Mouse (Mus musculus) kidney, embryonic 14.5 days (tissue): ENCODE data around the gene Sft2d1. TPM values are rescaled to one million over a fixed set of nuclear protein-coding genes. Genes with fewer than 3 reads are reported as not detected.

ENCODE experiments used
- ATAC-seq: fragments of 200-750 bp; cut with Nextera tagmentation; 2 replicates; pipeline ENCODE4 v1.8.0; 2017; ENCODE audit warnings: moderate number of reproducible peaks, mild to moderate bottlenecking, moderate TSS enrichment, moderate library complexity; ENCODE audit not compliant: low FRiP score, low TSS enrichment
- H3K27ac ChIP-seq: fragments of 300-500 bp; sonication (generic); 2 replicates; pipeline ENCODE4 v1.5.1; 2014; ENCODE audit warnings: low read depth, mild to moderate bottlenecking, low read length, moderate library complexity, mixed read lengths
- H3K27me3 ChIP-seq: fragments of 300-500 bp; sonication (generic); 2 replicates; pipeline ENCODE4 v1.6.1; 2014; ENCODE audit warnings: mild to moderate bottlenecking, low read length; ENCODE audit not compliant: control insufficient read depth, insufficient read depth
- H3K36me3 ChIP-seq: fragments of 300-500 bp; sonication (generic); 2 replicates; pipeline ENCODE4 v1.6.1; 2014; ENCODE audit warnings: low read length, mixed read lengths; ENCODE audit not compliant: control insufficient read depth, insufficient read depth
- H3K4me1 ChIP-seq: fragments of 300-500 bp; sonication (generic); 2 replicates; pipeline ENCODE4 v1.6.1; 2014; ENCODE audit warnings: low read length, mixed read lengths; ENCODE audit not compliant: control insufficient read depth, insufficient read depth
- H3K4me2 ChIP-seq: fragments of 300-500 bp; sonication (generic); replicated peaks from 2 replicates; pipeline ENCODE4 v1.6.1; 2014; ENCODE audit warnings: low read depth, mild to moderate bottlenecking, low read length
- H3K4me3 ChIP-seq: fragments of 300-500 bp; sonication (generic); 2 replicates; pipeline ENCODE4 v1.5.1; 2014; ENCODE audit warnings: mild to moderate bottlenecking, low read length
- H3K9ac ChIP-seq: fragments of 300-500 bp; sonication (generic); 2 replicates; pipeline ENCODE4 v1.6.1; 2014; ENCODE audit warnings: low read depth, mild to moderate bottlenecking, low read length, moderate library complexity
- H3K9me3 ChIP-seq: fragments of 300-500 bp; sonication (generic); 2 replicates; pipeline ENCODE4 v1.6.1; 2016; ENCODE audit warnings: low read length; ENCODE audit not compliant: control insufficient read depth
- WGBS: fragments of 180-500 bp; shearing (Covaris S2); extraction: QIAGEN DNeasy Blood & Tissue Kit; methylation state at CpG from one replicate; pipeline ENCODE4 v1.1.7; 2014; 5-methylcytosine and 5-hydroxymethylcytosine counted together
- polyA plus RNA-seq: library from polyadenylated mRNA; unstranded; fragments of >200 nt; fragmentation: Nextera tagmentation; extraction: Ambion mirVana; gene quantifications from 2 replicates; pipeline ENCODE4 v1.2.1, GENCODE M21; 2014

The Sft2d1 gene
- polyA plus RNA-seq, 1 experiment from 2014 or later, result 68.2 TPM

DNA sequence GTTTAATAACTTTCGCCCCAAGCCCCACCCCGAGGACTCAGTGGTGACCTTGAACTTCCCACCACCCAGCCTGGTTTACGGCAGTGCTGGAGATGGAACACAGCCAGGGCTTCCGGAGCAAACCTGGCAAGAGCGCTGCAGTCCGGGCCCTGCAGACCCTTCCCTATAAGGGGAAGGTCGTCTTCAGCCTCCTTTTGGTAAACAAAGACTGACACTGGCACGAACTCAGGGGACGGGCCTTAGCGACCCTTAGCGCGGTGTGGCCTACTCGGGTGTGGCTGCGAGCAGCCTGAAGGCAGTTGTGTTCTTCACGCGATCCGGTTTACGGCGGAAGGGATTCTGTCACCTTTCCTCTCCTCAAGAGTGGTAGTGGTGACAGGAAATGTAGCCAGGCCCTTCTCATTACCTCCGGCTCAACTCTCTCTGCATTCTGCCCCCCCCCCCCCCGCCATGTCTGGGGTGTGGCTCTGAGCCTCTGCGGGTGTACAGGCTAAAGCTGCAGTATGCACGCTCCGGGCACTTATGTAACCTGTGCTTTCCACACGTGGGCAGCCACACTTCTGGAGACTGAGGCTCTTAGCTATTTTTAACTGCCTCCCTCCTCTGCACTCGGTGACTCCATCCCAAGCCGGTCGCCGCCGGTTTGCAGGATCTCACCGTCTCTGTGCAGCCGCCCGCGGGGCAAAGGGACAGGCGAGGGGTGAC is 27.9 kb upstream of the Sft2d1 start, which contains the start of gene Mpc1:
TSS of gene Mpc1 (plus strand) at position 84 of the 705 bp plus-strand sequence.
- Histone ChIP-seq H3K9me3 (no peaks in the 10 kb centered on the region), H3K4me3 (peak within 1 kb of the TSS; percentile 90), H3K4me1 (peaks cover 8% of the 10 kb centered on the region; the same call in 1 of the 2 replicates), H3K27me3 (no peaks in the 10 kb centered on the region), H3K36me3 (no peaks in the 10 kb centered on the region), H3K4me2 (peak within 1 kb of the TSS; percentile 98), H3K9ac (peak within 1 kb of the TSS; percentile 78), H3K27ac (peak within 1 kb of the TSS; percentile 90)
- under 1% methylated on average over 30 of the region's 35 CpGs for WGBS
- ATAC-seq, result peak; percentile 70

DNA sequence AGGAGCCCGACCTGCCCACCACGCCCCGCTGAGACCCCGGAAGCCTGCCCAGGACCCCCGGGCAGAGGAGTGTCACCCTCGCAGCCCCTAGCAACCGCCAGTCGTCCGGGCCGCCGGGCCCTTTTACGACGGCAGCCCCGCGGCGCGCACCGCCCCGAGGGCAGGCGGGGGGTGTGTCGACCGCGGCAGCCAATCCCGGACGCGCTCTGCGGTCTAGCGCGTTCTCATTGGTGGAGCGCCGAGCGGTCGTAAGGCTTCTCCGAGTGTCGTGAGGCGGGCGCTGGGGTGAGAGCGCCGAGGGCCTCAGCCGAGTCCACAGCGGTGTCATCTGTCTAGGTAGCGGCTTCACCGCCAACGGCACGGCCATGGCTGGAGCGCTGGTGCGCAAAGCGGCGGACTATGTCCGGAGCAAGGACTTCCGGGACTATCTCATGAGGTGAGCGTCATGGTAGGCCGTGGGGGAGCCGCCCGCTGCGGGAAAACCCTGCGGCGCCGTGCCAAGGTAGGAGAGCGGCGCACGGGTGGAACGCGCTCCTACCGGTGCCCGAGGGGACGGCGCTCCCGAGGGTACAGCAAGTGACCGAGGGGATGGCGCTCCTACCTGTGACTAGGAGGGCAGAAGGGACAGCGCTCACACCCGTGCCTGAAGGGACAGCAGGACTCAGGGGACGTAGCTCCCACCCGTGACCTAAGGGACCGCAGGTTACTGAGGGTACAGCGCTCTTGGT is 27.2 kb upstream of the Sft2d1 start:
- no peaks in the 10 kb centered on the region for H3K9me3 ChIP-seq
- peak overlapping the region; percentile 98 for H3K4me2 ChIP-seq
- H3K4me3 ChIP-seq, result peak overlapping the region; percentile 90
- H3K27ac ChIP-seq, result peak overlapping the region; percentile 90
- under 1% methylated on average over 76 of the region's 77 CpGs for WGBS
- peaks cover 8% of the 10 kb centered on the region; the same call in 1 of the 2 replicates for H3K4me1 ChIP-seq
- ATAC-seq, result peak; percentile 98
- H3K9ac ChIP-seq, result peak overlapping the region; percentile 78
- H3K36me3 ChIP-seq, result no peaks in the 10 kb centered on the region
- H3K27me3 ChIP-seq, result no peaks in the 10 kb centered on the region

DNA sequence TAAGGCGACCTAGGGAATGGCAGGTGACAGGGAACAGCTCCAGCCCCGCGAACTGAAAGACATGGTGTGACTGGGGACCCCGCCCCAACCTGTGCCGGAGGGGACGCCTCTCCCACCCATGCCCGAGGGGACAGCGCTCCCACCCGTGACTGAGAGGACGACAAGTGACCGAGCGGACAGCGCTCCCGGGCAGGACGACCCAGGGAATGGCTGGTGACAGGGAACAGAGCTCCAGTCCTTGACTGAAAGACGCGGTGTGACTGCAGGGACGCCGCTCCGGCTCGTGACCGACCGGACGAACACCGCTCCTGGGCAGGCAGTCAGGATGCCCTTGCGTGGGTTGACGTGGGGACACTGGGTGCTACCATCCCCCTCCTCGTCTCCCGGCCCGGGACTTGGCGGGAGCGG is 26.6 kb upstream of the Sft2d1 start:
- H3K27ac ChIP-seq, result no peak overlapping the region
- ATAC-seq, result no peak; the same call in none of the 2 replicates
- WGBS, result under 1% methylated on average over 32 of the region's 32 CpGs
- peak overlapping the region; percentile 98 for H3K4me2 ChIP-seq
- no peaks in the 10 kb centered on the region for H3K9me3 ChIP-seq
- H3K4me3 ChIP-seq, result peak overlapping the region; percentile 90
- H3K9ac ChIP-seq, result peak overlapping the region; percentile 78
- H3K4me1 ChIP-seq, result peaks cover 8% of the 10 kb centered on the region; the same call in 1 of the 2 replicates
- H3K36me3 ChIP-seq, result no peaks in the 10 kb centered on the region
- no peaks in the 10 kb centered on the region for H3K27me3 ChIP-seq

DNA sequence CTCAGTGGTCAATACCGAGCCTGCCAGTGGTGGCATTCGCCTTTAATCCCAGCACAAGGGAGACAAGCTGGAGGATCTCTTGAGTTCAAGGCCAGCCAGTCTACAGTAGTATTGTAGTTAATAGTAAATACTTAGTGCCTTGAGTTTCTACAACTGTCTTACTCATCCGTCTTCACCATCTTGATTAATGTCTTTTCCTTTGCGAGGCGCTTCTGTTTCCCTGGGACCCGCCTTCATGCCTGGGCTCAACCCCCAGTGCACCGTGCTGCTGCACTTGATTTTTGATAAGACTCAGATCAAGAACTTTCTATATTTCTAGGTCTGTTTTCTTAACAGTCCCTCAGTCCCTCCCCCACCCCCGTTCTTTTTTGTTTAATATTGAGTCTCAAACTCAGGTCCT is 25.8 kb upstream of the Sft2d1 start:
- Histone ChIP-seq H3K9me3 (no peaks in the 10 kb centered on the region), H3K27ac (no peak overlapping the region), H3K27me3 (no peaks in the 10 kb centered on the region), H3K9ac (no peak overlapping the region), H3K4me2 (peak overlapping the region; percentile 98), H3K4me1 (peaks cover 8% of the 10 kb centered on the region; the same call in 1 of the 2 replicates), H3K4me3 (peak overlapping the region; percentile 90; the same call in 1 of the 2 replicates), H3K36me3 (no peaks in the 10 kb centered on the region)
- no peak for ATAC-seq
- 28% methylated on average over 8 of the region's 8 CpGs for WGBS

DNA sequence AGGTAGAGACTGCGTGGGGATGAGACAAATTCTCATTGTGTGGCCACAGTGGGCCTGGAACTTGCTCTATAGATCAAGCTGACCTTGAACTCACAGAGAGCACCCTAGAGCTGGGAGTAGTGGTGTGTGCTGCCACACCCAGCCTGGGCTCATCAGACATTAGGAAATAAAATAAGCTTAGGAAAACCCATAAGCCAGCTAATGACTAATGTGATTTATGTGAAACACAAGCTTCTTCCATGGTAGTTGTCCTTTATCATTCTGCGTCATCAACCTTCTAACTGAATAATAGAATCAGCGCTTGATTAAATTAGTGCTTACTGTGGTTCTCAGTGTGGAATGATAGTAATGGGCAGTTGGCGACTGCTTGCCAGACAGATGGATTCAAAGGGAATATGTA is 23.9 kb upstream of the Sft2d1 start:
- H3K27ac ChIP-seq, result no peak overlapping the region
- no peak overlapping the region for H3K9ac ChIP-seq
- 90% methylated on average over 4 of the region's 4 CpGs for WGBS
- H3K9me3 ChIP-seq, result no peaks in the 10 kb centered on the region
- H3K4me2 ChIP-seq, result no peak overlapping the region
- no peaks in the 10 kb centered on the region for H3K27me3 ChIP-seq
- no peak overlapping the region for H3K4me3 ChIP-seq
- peaks cover 8% of the 10 kb centered on the region; the same call in 1 of the 2 replicates for H3K4me1 ChIP-seq
- no peak for ATAC-seq
- H3K36me3 ChIP-seq, result no peaks in the 10 kb centered on the region

DNA sequence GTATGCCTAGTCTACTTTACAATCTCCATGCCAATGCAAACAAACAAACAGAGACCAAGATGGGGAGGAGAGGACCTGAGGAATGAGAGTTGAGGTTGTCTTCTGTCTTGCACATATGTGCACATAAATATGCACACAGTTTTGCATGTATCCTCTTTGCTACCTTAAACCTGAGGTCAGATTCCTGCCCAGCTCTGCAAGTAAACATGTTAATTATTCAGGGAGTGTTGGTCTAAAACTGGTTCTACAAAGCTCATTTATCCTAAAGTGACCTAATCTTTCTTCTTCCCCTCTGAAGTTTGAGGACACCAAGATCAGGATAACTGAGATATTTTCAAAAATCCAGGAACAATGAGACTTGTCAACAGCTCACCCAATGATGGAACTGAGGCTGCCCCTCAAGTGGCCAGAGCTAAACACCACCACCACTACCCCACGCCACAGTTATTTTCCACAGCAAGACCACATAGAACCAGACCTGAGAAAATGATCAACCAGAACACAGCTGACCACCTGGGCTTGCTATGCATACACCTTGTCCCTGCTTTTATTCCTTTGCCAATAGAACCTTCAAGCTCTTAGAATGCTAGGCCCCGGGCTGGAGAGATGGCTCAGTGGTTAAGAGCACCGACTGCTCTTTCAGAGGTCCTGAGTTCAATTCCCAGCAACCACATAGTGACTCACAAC is 20.8 kb upstream of the Sft2d1 start:
- Histone ChIP-seq H3K36me3 (no peaks in the 10 kb centered on the region), H3K4me3 (no peak overlapping the region), H3K4me1 (0 out of 2 replicates have a peak, but pooled peaks cover 1% of the 10 kb centered on the region), H3K4me2 (no peak overlapping the region), H3K9me3 (no peaks in the 10 kb centered on the region), H3K27ac (no peak overlapping the region), H3K9ac (no peak overlapping the region), H3K27me3 (no peaks in the 10 kb centered on the region)
- ATAC-seq, result no peak
- 97% methylated on average over 3 of the region's 3 CpGs for WGBS

DNA sequence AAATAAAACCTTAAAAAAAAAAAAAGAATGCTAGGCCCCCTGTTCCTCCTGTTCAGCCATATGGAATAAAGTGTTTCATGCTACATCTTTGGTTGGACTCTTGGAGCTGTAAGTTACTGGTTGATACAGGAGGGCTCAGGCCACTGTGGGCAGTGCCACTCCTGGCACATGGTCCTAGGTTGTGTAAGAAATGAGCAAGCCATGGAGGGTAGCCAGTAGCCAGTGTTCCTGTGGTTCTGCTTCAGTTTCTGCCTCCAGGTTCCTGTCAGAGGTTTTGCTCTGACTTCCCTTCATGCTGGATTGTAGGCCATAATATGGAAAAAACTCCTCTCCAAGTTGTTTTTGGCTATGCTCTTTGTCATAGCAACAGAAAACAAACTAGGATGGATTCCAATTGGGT is 20.2 kb upstream of the Sft2d1 start:
- no peak for ATAC-seq
- Histone ChIP-seq H3K4me3 (no peak overlapping the region), H3K4me2 (no peak overlapping the region), H3K27ac (no peak overlapping the region), H3K36me3 (no peaks in the 10 kb centered on the region), H3K4me1 (no peaks in the 10 kb centered on the region), H3K9ac (no peak overlapping the region), H3K27me3 (no peaks in the 10 kb centered on the region), H3K9me3 (no peaks in the 10 kb centered on the region)

DNA sequence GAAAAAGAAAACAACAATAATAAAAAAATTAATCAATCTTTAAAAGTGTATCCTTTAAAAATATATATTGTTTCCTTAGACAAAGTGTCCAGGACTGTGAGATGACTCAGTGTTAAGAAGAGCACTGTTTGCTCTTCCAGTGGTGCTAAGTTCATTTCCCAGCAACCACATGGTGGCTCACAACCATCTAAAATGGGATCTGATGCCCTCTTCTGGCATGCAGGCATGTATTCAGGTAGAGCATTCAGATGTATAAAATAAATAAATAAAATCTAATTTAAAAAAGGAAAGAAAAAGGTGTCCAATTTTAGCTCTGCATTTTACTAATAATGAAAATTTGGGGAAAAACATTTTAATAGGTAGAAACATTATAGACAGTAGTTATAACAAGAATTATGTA is 15.1 kb upstream of the Sft2d1 start:
- Histone ChIP-seq H3K36me3 (no peaks in the 10 kb centered on the region; the same call in 1 of the 2 replicates), H3K4me1 (no peaks in the 10 kb centered on the region), H3K4me3 (no peak overlapping the region), H3K27ac (no peak overlapping the region), H3K9me3 (no peaks in the 10 kb centered on the region), H3K4me2 (no peak overlapping the region), H3K27me3 (no peaks in the 10 kb centered on the region), H3K9ac (no peak overlapping the region)
- no peak for ATAC-seq
